Mouse (Mus musculus): ENCODE measurements at regions not wholly inside any gene's neighbourhood (a gene's known extent, or its start where the extent isn't known, plus 50 kb on each side); places are given as distances from the start of the nearest gene placed in this dataset.

GRCm38 (mm10) chr2:78326091-78326490 is 379.9 kb upstream of the Cwc22 start:
- TF ChIP-seq CTCF (IDR thresholded peaks at IDR 0.05 in 2 of 3, conservative IDR thresholded peaks at IDR 0.05 in 1 of 3; ENCODE audit: control insufficient read depth in 1 of 3, insufficient read depth in 1 of 3, low read depth in 2 of 3, low read length in 3 of 3, poor library complexity in 1 of 3, severe bottlenecking in 1 of 3) = no peak
- no peak for TF ChIP-seq JUND (IDR thresholded peaks at IDR 0.05; ENCODE audit: low read depth, low read length)
- no peak for TF ChIP-seq ZMIZ1 (IDR thresholded peaks at IDR 0.05; ENCODE audit: low read depth, low read length)
- no peak for TF ChIP-seq USF2 (IDR thresholded peaks at IDR 0.05; ENCODE audit: borderline replicate concordance in 1 of 2, insufficient read depth in 1 of 2, low read depth in 1 of 2, low read length in 2 of 2)
- no peak for TF ChIP-seq MAFK (IDR thresholded peaks at IDR 0.05; ENCODE audit: borderline replicate concordance, low read depth, low read length)
- TF ChIP-seq KAT2A (conservative IDR thresholded peaks at IDR 0.05; ENCODE audit: low read depth, low read length) = no peak
- TF ChIP-seq BHLHE40 (IDR thresholded peaks at IDR 0.05; ENCODE audit: borderline replicate concordance, low read depth, low read length) = no peak
- no peak for DNase-seq (ENCODE audit: low read depth, low spot score)

DNA sequence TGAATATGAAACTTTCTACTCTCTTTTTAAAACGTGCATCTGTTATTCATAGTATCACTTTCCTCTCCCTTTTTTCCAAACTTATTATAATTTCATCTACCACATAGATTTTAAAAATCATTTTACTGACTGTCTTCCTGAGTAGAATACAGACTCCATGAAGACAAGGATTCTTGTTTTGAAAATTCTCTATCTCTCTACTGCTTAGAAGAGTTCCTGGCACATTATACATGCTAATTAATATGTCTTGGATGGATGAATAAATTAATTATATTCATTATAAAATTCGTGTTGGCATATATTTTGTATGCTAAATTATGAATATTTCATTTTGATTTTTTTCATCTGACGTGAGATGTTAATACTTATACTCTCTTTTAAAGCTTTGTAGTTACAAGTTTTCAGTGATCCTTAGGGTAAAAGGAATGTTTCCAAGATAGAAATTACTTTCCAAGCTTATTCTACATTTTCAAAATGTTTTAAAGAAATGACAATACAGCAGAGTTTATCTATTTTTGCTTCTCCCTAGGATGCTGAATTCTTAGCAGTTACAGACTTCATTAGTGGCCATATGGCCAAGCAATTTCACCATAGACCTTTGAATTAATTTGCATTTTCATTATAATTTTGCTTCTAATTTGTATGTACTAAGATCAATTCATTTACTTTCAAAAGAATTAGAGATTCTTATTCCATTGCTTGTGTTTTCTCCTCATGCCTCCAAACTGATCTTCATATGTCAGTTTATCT is 376.2 kb upstream of the Cwc22 start:
- Histone ChIP-seq H3K9me3 (replicated peaks; ENCODE audit: insufficient read depth, low read length) (no peaks in the 10 kb centered on the region), H3K36me3 (ENCODE audit: control insufficient read depth in 1 of 2, insufficient read depth in 2 of 2, low read length in 2 of 2) (no peaks in the 10 kb centered on the region), H3K27ac (ENCODE audit: control insufficient read depth, low read depth, low read length) (no peak overlapping the region), H3K9ac (ENCODE audit: control insufficient read depth, low read depth, low read length, poor library complexity, severe bottlenecking) (no peak overlapping the region), H3K79me2 (ENCODE audit: control insufficient read depth, insufficient read depth, low read length, poor library complexity) (no peaks in the 10 kb centered on the region), H3K4me1 (ENCODE audit: control insufficient read depth in 1 of 2, insufficient read depth in 2 of 2, low read length in 2 of 2) (no peaks in the 10 kb centered on the region), H3K4me3 (ENCODE audit: control insufficient read depth in 1 of 2, insufficient read depth in 1 of 2, low read depth in 2 of 2, low read length in 2 of 2) (no peak overlapping the region), H3K27me3 (ENCODE audit: control insufficient read depth in 1 of 2, insufficient read depth in 2 of 2, low read length in 2 of 2) (no peaks in the 10 kb centered on the region)
- no peak for DNase-seq (ENCODE audit: low read depth, low spot score)
- no peak for TF ChIP-seq MAFK (IDR thresholded peaks at IDR 0.05; ENCODE audit: borderline replicate concordance, low read depth, low read length)
- no peak for TF ChIP-seq CTCF (IDR thresholded peaks at IDR 0.05 in 2 of 3, conservative IDR thresholded peaks at IDR 0.05 in 1 of 3; ENCODE audit: control insufficient read depth in 1 of 3, insufficient read depth in 1 of 3, low read depth in 2 of 3, low read length in 3 of 3, poor library complexity in 1 of 3, severe bottlenecking in 1 of 3)
- TF ChIP-seq ETS1 (IDR thresholded peaks at IDR 0.05; ENCODE audit: low read depth, low read length) = no peak
- no peak for TF ChIP-seq TAL1 (IDR thresholded peaks at IDR 0.05; ENCODE audit: low read length)
- TF ChIP-seq GABPA (IDR thresholded peaks at IDR 0.05; ENCODE audit: low read depth, low read length) = no peak
- TF ChIP-seq SMC3 (IDR thresholded peaks at IDR 0.05; ENCODE audit: low read depth, low read length) = no peak
- no peak for TF ChIP-seq USF1 (IDR thresholded peaks at IDR 0.05; ENCODE audit: low read depth, low read length)
- no peak for TF ChIP-seq ZKSCAN1 (IDR thresholded peaks at IDR 0.05; ENCODE audit: low read depth, low read length)
- TF ChIP-seq CHD1 (IDR thresholded peaks at IDR 0.05; ENCODE audit: low read depth, low read length) = no peak
- TF ChIP-seq BHLHE40 (IDR thresholded peaks at IDR 0.05; ENCODE audit: borderline replicate concordance, low read depth, low read length) = no peak
- no peak for TF ChIP-seq EP300 (IDR thresholded peaks at IDR 0.05; ENCODE audit: low read depth in 1 of 2, low read length in 2 of 2)
- no peak for TF ChIP-seq RAD21 (IDR thresholded peaks at IDR 0.05; ENCODE audit: low read depth, low read length)
- TF ChIP-seq MXI1 (IDR thresholded peaks at IDR 0.05; ENCODE audit: low read depth, low read length) = no peak
- TF ChIP-seq POLR2AphosphoS5 (IDR thresholded peaks at IDR 0.05; ENCODE audit: borderline replicate concordance, low read depth, low read length) = no peak
- TF ChIP-seq TBP (IDR thresholded peaks at IDR 0.05; ENCODE audit: low read depth, low read length) = no peak
- TF ChIP-seq HCFC1 (IDR thresholded peaks at IDR 0.05; ENCODE audit: low read depth, low read length) = no peak
- no peak for TF ChIP-seq USF2 (IDR thresholded peaks at IDR 0.05; ENCODE audit: borderline replicate concordance in 1 of 2, insufficient read depth in 1 of 2, low read depth in 1 of 2, low read length in 2 of 2)
- TF ChIP-seq GATA1 (IDR thresholded peaks at IDR 0.05; ENCODE audit: low read depth, low read length) = no peak
- TF ChIP-seq MAZ (IDR thresholded peaks at IDR 0.05; ENCODE audit: low read depth, low read length) = no peak

More at GRCm38 (mm10) chr2:78326091-78326490, 379.9 kb upstream of the Cwc22 start:
- H3K79me2 ChIP-seq (ENCODE audit: control insufficient read depth, insufficient read depth, low read length, poor library complexity) = no peaks in the 10 kb centered on the region
- no peaks in the 10 kb centered on the region for H3K36me3 ChIP-seq (ENCODE audit: control insufficient read depth in 1 of 2, insufficient read depth in 2 of 2, low read length in 2 of 2)
- H3K4me3 ChIP-seq (ENCODE audit: control insufficient read depth in 1 of 2, insufficient read depth in 1 of 2, low read depth in 2 of 2, low read length in 2 of 2) = no peak overlapping the region
- H3K27ac ChIP-seq (ENCODE audit: control insufficient read depth, low read depth, low read length) = no peak overlapping the region
- H3K27me3 ChIP-seq (ENCODE audit: control insufficient read depth in 1 of 2, insufficient read depth in 2 of 2, low read length in 2 of 2) = no peaks in the 10 kb centered on the region
- no peaks in the 10 kb centered on the region for H3K4me1 ChIP-seq (ENCODE audit: control insufficient read depth in 1 of 2, insufficient read depth in 2 of 2, low read length in 2 of 2)
- no peak overlapping the region for H3K9ac ChIP-seq (ENCODE audit: control insufficient read depth, low read depth, low read length, poor library complexity, severe bottlenecking)
- H3K9me3 ChIP-seq (replicated peaks; ENCODE audit: insufficient read depth, low read length) = no peaks in the 10 kb centered on the region
